ENCODE assay signal across 8 mouse cellular contexts in genomic region chr3:35404492-35405390, GRCm38 (mm10).
DNase-seq lines count a peak whose midpoint lies in the region; ATAC-seq lines count a peak whose summit lies in the region.

No protein-coding gene starts in this region.

- no peaks in the 10 kb centered on the region for H3K27me3 ChIP-seq in kidney, embryonic 15.5 days
- H3K27me3 ChIP-seq in heart, embryonic 12.5 days (replicated peaks), result no peaks in the 10 kb centered on the region
- no peaks in the 10 kb centered on the region for H3K27me3 ChIP-seq in midbrain, embryonic 12.5 days

- WGBS in kidney, embryonic 15.5 days, result 15% methylated on average over 10 of the region's 10 CpGs
- WGBS in heart, embryonic 12.5 days, result 13% methylated on average over 10 of the region's 10 CpGs
- WGBS in midbrain, embryonic 12.5 days, result 1% methylated on average over 10 of the region's 10 CpGs

- H3K36me3 ChIP-seq in kidney, embryonic 15.5 days, result no peaks in the 10 kb centered on the region
- no peaks in the 10 kb centered on the region for H3K36me3 ChIP-seq in heart, embryonic 12.5 days
- no peaks in the 10 kb centered on the region for H3K36me3 ChIP-seq in midbrain, embryonic 12.5 days

- H3K4me2 ChIP-seq in kidney, embryonic 15.5 days, result peak overlapping the region; percentile 36
- H3K4me2 ChIP-seq in heart, embryonic 12.5 days, result peak overlapping the region; percentile 52
- H3K4me2 ChIP-seq in midbrain, embryonic 12.5 days (replicated peaks), result peak overlapping the region; percentile 26

- H3K27ac ChIP-seq in kidney, embryonic 15.5 days, result peak overlapping the region; percentile 33
- H3K27ac ChIP-seq in heart, embryonic 12.5 days (ENCODE audit: poor library complexity, severe bottlenecking), result no peak overlapping the region; the same call in 1 of the 2 replicates
- peak overlapping the region; percentile 89 for H3K27ac ChIP-seq in midbrain, embryonic 12.5 days (replicated peaks)

- DNase-seq in kidney, postnatal 14 days, result no peak
- DNase-seq in ZHBTc4 (ENCODE audit: low read depth, low spot score), result peak; percentile 82
- no peak for DNase-seq in urinary bladder, adult 18-20 months (ENCODE audit: low spot score in 2 of 2)
- no peak for DNase-seq in urinary bladder, postnatal 36 days (ENCODE audit: low spot score in 2 of 2)
- DNase-seq in left cerebral cortex, postnatal 36 days (ENCODE audit: low spot score in 2 of 2), result no peak

- no peak overlapping the region for H3K4me3 ChIP-seq in kidney, embryonic 15.5 days (replicated peaks)
- 0 out of 2 replicates have a peak overlapping the region, but pooled peaks have one; percentile 12 for H3K4me3 ChIP-seq in heart, embryonic 12.5 days
- H3K4me3 ChIP-seq in midbrain, embryonic 12.5 days, result no peak overlapping the region

- peak; percentile 60 for ATAC-seq in kidney, embryonic 15.5 days (replicated peaks; ENCODE audit: low FRiP score)
- ATAC-seq in heart, embryonic 12.5 days (ENCODE audit: insufficient number of reproducible peaks, low FRiP score), result no peak
- ATAC-seq in midbrain, embryonic 12.5 days (ENCODE audit: low FRiP score, low read depth), result peak; percentile 79

- no peak overlapping the region for H3K9ac ChIP-seq in kidney, embryonic 15.5 days
- no peak overlapping the region; the same call in 1 of the 2 replicates for H3K9ac ChIP-seq in heart, embryonic 12.5 days
- no peak overlapping the region for H3K9ac ChIP-seq in midbrain, embryonic 12.5 days (replicated peaks)

- H3K9me3 ChIP-seq in kidney, embryonic 15.5 days (replicated peaks), result no peaks in the 10 kb centered on the region
- H3K9me3 ChIP-seq in heart, embryonic 12.5 days (replicated peaks), result no peaks in the 10 kb centered on the region
- H3K9me3 ChIP-seq in midbrain, embryonic 12.5 days, result no peaks in the 10 kb centered on the region

- intact Hi-C loops in left cerebral cortex, postnatal 36 days (cut with DNase I), result loop anchor here (5.0 kb wide), 2 partner anchors 62 to 757 kb away; no protein-coding TSS in a partner anchor

- H3K4me1 ChIP-seq in kidney, embryonic 15.5 days, result peaks cover 15% of the 10 kb centered on the region
- H3K4me1 ChIP-seq in heart, embryonic 12.5 days (replicated peaks), result no peaks in the 10 kb centered on the region
- peaks cover 28% of the 10 kb centered on the region for H3K4me1 ChIP-seq in midbrain, embryonic 12.5 days
